Mouse (Mus musculus) left cerebral cortex, postnatal 10 days (tissue): ENCODE measurements around the gene Dll4. TPM values are rescaled to one million over a fixed set of nuclear protein-coding genes. Genes with fewer than 3 reads are reported as not detected.

Experiments
- DNase-seq, 2 experiments: peaks; one replicate each; pipeline ENCODE4 v3.0.0; 2021 to 2022; ENCODE audit warnings: low spot score in 2 of 2, mixed read lengths in 1 of 2; ENCODE audit errors: extremely low spot score in 1 of 2
- intact Hi-C: fragments of 180-260 bp; cut with DNase I; formaldehyde crosslinking; loops from one replicate; pipeline ENCODE4 v1.15.1; 2025
- total RNA-seq, 2 experiments: library from RNA; stranded (reverse); gene quantifications; 2 replicates each; pipeline ENCODE4 v1.2.3; 2021

Dll4 gene
- total RNA-seq, 2 experiments from 2014 or later = 5.5 to 6.7 TPM

DNA sequence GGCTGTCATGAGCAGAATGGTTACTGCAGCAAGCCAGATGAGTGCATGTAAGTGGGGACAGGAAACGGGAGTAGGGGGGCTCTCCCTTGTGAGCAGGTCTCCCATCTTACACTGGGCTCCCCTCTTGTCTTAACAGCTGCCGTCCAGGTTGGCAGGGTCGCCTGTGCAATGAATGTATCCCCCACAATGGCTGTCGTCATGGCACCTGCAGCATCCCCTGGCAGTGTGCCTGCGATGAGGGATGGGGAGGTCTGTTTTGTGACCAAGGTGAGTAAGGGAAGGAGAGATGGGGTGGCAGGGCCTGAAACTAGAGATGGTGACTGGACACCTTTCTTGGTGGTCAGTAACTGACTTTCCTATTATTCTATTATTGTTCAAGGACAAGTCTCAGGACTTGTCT, 3.0 kb downstream of the Dll4 start:
- intact Hi-C loops = no loop called here
- DNase-seq = peak in 1 of 2 experiments; percentile 49

DNA sequence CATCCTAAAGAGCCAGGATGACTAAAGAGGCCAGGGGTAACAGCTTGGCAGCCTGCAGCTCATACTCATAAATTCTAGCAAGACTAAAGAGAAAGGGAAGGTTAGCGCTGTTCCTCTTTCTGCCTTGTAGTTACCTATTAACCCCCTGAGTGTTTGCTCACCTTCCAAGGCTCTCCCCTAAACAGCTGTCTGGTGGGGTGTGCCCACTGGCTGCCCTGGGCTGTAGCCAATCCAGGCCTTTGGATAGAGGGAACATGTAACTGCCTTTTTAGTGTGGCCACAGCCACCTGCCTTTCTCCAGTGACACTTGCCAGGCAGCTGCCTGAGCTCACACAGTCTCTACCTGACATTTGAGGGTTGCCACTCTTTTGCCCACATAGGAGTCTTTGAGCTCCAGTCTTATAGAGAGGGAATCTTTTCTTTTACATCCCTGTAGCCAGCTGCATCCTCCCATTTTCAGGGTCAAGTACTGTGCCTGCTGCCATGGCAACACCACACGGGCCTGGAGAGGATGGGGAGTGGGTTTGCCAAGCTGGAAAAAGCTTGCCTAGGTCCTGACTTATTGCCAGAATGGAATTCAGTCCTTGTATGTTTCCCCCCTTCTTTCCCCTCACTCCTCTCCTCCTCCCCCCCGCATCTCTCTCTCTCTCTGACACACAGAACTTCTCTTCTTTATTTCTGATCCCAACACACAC, 3.7 kb downstream of the Dll4 start:
- intact Hi-C loops = no loop called here

DNA sequence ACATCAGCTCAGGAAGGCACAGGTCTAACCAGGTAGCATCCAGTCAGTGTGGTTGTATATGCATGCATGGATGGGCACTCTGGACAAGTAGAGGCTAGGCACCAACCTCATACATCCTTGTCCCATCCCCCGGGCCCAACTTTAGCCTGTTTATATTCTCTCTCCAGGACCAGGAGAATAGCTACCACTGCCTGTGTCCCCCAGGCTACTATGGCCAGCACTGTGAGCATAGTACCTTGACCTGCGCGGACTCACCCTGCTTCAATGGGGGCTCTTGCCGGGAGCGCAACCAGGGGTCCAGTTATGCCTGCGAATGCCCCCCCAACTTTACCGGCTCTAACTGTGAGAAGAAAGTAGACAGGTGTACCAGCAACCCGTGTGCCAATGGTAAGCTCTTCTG, 5.2 kb downstream of the Dll4 start:
- intact Hi-C loops = no loop called here
- DNase-seq = no peak

More for the DNA sequence above, 3.7 kb downstream of the Dll4 start:
- no peak for DNase-seq

DNA sequence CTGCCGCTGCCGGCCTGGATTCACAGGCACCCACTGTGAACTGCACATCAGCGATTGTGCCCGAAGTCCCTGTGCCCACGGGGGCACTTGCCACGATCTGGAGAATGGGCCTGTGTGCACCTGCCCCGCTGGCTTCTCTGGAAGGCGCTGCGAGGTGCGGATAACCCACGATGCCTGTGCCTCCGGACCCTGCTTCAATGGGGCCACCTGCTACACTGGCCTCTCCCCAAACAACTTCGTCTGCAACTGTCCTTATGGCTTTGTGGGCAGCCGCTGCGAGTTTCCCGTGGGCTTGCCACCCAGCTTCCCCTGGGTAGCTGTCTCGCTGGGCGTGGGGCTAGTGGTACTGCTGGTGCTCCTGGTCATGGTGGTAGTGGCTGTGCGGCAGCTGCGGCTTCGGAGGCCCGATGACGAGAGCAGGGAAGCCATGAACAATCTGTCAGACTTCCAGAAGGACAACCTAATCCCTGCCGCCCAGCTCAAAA, 6.6 kb downstream of the Dll4 start:
- intact Hi-C loops = no loop called here

DNA sequence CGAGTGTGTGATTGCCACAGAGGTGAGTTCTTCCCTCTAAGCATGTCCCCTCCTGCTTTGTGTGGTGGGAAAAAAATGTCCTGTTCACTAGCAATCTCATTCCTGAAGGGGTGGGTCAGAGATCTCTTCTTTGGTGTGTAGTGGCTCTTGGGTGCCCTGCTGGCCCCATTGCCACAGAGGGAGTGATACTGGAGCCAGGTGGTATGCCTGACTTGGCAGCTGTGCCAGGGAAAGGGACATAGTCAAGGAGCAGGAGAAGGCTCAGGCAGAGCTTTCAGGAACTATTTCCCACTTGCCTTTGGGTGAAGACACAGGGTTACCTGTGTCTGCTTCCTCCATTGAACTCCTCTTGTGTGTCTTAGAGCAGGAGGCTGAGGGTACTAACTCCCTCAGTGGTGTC, 8.6 kb downstream of the Dll4 start:
- intact Hi-C loops = no loop called here
- no peak for DNase-seq

More for the DNA sequence above, 6.6 kb downstream of the Dll4 start:
- no peak for DNase-seq

DNA sequence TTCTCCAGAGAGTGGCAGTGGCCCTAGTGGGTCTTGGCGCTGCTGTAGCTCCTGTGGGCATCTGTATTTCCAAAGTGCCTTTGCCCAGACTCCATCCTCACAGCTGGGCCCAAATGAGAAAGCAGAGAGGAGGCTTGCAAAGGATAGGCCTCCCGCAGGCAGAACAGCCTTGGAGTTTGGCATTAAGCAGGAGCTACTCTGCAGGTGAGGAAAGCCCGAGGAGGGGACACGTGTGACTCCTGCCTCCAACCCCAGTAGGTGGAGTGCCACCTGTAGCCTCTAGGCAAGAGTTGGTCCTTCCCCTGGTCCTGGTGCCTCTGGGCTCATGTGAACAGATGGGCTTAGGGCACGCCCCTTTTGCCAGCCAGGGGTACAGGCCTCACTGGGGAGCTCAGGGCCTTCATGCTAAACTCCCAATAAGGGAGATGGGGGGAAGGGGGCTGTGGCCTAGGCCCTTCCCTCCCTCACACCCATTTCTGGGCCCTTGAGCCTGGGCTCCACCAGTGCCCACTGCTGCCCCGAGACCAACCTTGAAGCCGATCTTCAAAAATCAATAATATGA, 9.5 kb downstream of the Dll4 start:
- DNase-seq = no peak
- intact Hi-C loops = loop anchor here (5.0 kb wide), 1 partner anchor 72 kb away; no protein-coding TSS in a partner anchor

DNA sequence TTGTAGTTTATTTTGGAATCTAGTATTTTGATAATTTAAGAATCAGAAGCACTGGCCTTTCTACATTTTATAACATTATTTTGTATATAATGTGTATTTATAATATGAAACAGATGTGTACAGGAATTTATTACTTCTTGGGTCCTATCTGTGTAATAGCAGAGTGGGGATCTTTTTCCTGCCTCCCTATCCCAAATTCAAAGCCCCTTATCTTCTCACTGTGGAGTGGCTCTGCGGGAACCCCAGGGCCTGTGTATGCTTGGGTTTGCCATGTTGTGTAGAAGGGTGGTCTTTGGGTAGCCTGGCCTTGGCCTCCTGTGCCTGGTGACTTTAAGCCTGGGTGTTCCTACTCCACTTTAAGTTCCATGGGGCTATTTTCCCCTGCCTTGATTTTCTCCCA, 10.0 kb downstream of the Dll4 start:
- DNase-seq = no peak
- intact Hi-C loops = loop anchor here (5.0 kb wide), 1 partner anchor 72 kb away; no protein-coding TSS in a partner anchor

DNA sequence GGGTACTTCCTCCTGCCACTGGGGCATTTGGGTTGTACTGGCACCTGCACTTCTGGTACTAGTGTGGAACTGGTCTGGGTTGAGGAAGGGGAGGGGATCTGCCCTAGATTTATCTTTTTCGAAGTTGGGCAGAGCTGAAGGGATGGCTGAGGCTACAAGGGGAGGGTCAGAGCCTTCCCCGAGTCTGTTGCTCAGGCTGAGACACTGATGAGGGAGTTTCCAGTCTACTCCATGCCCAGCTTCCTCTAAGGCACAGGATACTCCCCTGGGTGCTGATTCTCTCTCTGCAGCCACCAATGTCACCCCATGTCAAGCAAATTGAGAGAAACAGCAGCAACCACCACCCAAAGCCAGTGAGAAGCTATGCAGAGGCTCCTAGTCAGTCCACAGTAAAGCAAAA, 10.4 kb downstream of the Dll4 start:
- intact Hi-C loops = loop anchor here (5.0 kb wide), 1 partner anchor 71 kb away; no protein-coding TSS in a partner anchor
- DNase-seq = no peak

DNA sequence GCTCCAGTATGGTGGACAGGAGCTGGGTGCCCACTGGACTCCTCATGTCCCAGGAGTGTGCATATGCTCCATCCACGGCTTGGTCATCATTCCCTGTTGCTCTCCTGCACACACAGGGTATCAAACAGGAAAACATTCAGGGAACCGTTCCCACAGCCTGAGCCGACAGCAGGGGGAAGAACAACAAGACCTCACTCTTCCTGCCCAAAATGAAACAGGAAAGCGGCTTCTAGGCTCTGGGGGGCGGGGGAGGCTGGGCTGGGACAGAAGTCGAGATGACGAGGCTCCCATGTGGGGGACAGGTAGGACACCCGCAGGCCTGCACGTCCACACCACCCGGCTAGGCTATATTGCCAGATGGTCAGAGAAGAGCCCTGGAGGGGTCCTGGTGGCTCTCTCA, 10.9 kb downstream of the Dll4 start:
- DNase-seq = peak in 1 of 2 experiments; percentile 72
- intact Hi-C loops = loop anchor here (5.0 kb wide), 1 partner anchor 71 kb away; no protein-coding TSS in a partner anchor

DNA sequence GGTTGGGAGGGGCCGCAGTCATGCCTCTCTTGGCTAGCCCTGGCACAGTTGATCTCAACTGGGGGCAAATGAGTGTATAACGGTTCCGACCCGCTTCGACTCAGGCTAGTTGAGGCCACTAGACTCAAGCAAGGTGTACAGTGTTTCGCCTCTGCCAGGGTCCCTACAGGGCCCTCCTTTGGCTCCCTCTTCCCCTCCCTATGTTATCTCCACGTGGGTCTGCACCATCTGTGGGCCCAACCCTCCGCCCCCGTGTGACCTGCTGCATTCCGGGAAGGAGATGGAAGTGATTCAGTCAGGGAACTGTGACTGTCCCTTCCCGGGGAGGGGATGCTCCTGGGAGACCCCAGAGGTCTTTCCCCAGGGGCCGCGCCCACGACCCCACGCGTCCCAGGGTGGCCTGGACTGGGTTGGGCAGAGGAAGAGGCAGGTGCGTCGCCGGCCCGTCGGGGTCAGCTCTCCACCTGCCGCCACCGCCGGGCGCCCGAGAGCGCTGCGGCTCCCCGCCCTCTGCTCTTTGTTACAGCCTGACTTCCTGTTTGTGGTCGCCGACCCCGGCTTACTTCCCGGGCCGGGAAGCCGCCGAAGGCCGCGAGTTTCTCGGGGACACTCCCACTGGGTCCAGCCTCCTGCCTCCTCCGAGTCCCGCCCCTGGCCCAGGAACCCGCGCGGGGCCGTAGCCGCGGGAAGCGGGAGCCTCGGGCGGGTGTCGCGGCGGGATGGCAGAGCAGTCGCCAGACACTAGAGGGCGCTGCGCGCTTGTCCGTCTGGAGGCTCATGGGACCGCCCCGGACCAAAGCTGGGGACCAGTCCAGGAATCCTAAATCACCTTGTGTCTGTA, 12.1 kb downstream of the Dll4 start:
- intact Hi-C loops = loop anchor here (5.0 kb wide), 1 partner anchor 70 kb away; no protein-coding TSS in a partner anchor
- peak; percentile 68 to 94 for DNase-seq

DNA sequence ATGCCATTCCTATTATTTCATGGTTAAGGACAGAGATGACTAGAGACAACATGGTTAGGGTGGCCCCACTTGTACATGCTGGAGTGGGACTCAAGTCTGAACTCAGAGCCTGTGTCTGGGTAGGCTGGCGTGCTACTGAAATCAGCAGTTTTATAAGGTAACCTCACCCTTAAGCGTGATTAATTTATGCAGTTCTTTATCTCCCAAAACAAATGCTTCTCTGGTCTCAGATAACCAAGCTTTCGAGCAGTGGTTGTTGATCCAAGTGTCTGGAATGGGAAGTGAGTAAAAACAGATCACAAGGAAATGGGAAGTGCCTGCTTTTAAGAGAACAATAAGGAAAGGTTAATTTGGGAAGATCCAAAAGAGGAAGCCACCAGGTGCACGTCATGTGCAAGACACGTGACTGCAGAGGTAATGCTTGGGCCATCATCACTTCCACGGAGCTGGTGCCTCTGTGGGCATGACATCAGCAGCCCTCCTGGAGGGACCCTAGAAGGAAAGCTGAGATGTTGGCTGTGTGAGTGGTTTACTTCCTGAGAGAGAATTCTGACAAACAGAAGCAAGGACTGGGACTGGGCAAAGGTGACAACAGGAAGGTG, 19.1 kb downstream of the Dll4 start:
- intact Hi-C loops = no loop called here
- no peak for DNase-seq

DNA sequence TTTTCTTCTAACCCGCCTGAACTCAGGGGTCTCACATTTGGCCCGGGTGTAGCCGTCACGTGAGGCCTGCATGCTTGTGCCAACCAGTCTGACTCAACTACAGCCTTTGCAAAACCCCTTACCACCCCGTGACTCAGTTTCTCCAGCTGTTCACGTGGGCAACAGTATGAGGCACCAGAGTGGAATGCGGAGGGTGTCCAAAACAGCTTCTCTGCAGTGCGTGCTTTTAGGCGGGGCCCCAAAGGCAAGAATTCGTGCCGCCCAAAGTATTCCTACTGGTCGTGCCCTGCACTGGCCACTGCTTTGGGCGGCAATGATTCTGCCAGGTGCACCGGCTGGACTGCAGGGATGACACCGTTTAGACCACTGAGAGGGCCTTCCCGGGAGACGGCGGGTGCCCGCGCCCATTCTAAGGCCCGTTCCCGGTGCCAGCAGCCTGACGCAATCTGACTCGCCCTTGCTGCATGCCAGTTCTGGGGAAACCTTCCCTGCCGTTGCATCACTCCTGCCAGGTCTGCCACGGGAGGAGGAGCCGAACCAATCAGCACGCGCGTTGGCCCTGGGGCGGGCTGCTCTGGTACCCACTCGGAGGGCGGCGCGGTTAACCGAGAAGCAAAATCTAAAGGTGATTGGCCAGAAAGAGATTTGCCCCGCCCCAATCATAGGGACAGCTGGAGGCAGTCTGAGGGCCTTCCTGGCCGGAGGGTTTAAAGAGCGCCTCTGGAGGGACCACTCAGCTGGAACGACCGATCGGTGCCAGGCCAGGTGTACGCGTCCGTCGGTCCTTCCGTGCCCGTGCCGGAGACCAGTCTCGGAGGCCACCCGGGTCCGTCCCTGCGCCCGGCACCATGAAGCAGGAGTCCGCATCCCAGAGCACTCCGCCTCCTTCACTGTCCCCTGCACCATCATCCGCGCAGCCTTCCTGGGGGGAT, 25.2 kb downstream of the Dll4 start, which contains the start of gene Chac1:
Chac1 (plus strand) TSS at position 675 of the 932 bp plus-strand sequence.
- peak; percentile 93 to 95 for DNase-seq
- intact Hi-C loops = no loop called here

DNA sequence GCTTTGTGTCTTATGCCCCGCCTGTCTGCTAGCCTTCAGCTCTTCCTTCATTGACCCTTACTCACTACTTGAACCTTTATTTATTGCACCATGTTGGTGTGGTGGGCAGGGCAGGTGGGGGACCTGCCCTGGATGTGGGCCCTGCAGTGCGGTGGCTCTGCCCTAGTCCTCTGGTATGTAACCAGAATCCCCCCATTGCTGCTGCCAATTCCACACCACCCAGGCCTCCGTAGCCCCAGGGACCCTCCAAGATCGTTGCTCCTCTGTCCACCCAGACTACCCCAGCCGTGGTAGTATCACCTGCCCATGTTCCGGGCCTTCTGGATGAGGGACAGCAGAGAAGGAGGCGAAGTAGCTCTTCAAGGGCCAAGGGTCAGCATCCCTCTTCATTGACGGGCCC, 28.1 kb downstream of the Dll4 start:
- intact Hi-C loops = loop anchor here (2.0 kb wide), 1 partner anchor 21 kb away; no protein-coding TSS in a partner anchor

DNA sequence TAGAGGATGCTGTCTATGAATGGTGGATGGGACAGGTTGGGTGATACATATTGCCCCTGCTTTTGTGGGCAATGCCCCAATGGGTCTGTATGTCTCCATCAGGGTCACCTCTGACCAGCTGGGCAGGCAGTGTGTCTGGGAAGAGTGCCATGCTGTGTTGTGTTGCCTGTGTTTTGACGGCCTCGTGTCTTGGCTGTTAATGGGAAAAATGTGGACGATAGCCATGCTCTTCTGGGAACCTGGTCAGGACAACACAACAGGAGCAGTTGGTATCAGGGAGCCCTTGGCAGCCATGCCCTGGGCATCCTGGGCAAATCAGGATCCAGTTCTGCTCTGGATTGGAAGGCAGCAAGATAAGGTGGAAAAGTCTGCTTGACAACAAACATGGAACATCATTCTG, 29.5 kb downstream of the Dll4 start:
- peak in 1 of 2 experiments; percentile 31 for DNase-seq
- intact Hi-C loops = loop anchor here (2.0 kb wide), 1 partner anchor 20 kb away; no protein-coding TSS in a partner anchor

More for the DNA sequence above, 28.1 kb downstream of the Dll4 start:
- no peak for DNase-seq

DNA sequence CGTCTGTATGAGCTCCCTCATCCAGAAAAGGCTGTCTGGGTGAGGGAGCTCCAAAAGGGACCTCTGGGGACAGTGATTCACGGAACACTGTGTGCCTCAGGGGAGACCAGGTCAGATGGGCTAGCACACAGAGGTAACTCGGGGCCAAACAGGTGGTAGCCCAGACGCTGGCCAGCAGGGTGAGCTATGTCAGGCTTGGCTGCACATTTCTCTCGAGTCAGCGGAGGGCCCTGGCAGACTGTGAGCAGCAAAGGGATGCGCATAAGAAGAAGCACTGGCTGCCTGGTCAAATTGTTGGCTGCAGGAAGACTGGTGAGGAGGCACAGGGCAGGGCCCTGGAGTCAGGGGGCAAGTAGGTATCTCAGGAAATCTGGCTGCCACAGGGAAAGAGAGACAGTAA, 30.1 kb downstream of the Dll4 start:
- no peak for DNase-seq
- intact Hi-C loops = loop anchor here (2.0 kb wide), 1 partner anchor 19 kb away; no protein-coding TSS in a partner anchor

DNA sequence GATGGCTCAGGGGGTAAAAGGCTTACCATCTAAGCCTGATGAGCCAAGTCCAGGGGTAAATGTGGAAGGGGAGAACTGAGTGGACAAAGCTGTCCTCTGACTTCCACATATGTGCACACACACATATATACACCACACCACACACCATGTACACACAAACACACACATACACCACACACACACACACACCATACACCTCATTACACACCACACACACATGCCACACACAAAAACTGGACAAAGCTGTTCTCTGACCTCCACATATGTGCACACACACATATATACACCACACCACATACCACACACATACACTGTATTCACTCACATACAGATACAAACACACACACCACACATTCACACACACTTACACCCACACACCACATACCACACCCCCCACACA, 30.7 kb downstream of the Dll4 start:
- no peak for DNase-seq
- intact Hi-C loops = no loop called here

DNA sequence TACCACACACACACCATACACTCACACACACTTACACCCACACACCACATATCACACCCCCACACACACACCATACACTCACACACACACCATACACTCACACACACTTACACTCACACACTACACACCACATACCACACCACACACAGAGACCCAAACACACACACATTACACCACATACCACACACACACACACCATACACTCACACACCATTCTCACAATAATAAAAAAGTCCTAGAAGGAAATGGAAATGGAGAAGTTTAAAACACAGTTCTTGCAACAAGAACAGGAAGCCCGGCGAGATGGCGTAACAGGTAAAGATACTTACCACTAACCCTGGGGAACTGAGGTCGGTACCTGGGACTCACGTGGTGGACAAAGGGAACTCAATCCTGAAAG, 31.2 kb downstream of the Dll4 start:
- no peak for DNase-seq
- intact Hi-C loops = no loop called here

DNA sequence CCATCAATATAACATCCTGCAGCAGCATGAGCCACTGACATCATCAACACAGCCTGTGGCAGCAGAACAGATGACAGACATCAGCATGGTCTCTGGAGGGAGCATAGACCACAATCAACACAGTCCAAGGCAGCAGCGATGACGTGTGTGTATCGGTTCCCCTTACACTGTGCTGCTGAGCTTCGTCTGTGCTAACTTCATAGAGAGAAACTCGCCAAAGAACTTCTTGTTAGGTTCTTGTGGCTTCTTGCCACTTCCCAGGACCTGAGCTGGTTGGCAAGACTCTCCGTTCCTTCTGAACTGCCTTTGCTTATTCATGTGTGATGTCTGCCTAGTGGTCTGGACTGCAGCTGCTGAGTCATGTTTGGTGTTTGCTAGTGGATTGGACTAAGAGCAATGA, 32.7 kb downstream of the Dll4 start:
- DNase-seq = no peak
- intact Hi-C loops = no loop called here
